Mouse (Mus musculus): ENCODE data around the gene Cyp17a1.

DNA sequence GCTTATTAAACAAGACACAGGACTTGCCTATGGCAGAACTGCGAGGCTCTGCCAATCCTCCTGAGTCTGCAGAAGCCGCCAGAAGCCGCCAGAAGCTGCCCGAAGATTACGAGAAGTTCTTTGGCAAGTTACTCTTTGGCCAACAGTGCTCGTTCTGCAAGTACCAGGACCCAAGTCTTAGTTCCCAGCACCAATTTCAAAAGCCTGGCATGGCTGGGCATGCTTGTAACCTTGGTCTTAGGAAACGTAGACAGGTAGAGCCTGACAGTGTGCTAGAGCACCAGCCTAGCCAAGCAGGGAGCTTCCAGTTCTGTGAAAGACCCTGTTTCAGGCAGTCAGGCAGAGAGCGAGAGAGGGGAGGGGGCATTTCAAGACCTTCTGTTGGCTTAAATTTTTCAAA, 23.5 kb upstream of the Cyp17a1 start:
- TF ChIP-seq CTCF (IDR thresholded peaks at IDR 0.05; ENCODE audit: low read depth): no peak
- no peak for TF ChIP-seq EP300 (IDR thresholded peaks at IDR 0.05; ENCODE audit: low read depth)

All from liver, postnatal 0 days (tissue).